Mouse (Mus musculus) mature B cell (primary cell): Measurements from ENCODE around the gene Lamb3.
"Not testable (repeated sequence)": the region's sequence is repeated elsewhere in the genome, so short reads cannot be mapped to it uniquely, and the experiment has no call there.

Experiments used
- in situ Hi-C: fragments of 300-500 bp; cut with MboI; formaldehyde crosslinking; loops from 2 replicates; pipeline ENCODE4 v1.14.3; 2019

Gene Lamb3

GRCm38 (mm10) chr1:193279492-193279891, 72.0 kb downstream of the Lamb3 start:
- in situ Hi-C loops = no loop called here

GRCm38 (mm10) chr1:193281344-193281743, 73.8 kb downstream of the Lamb3 start:
- in situ Hi-C loops = no loop called here

- in situ Hi-C loops = no loop called here
Measured at GRCm38 (mm10) chr1:193284228-193284779, 76.8 kb downstream of the Lamb3 start.

- in situ Hi-C loops = not testable (repeated sequence)
Measured at GRCm38 (mm10) chr1:193285766-193286325, 78.3 kb downstream of the Lamb3 start.

GRCm38 (mm10) chr1:193287578-193287977, 80.1 kb downstream of the Lamb3 start:
- in situ Hi-C loops = no loop called here

GRCm38 (mm10) chr1:193289076-193289475, 81.6 kb downstream of the Lamb3 start:
- in situ Hi-C loops = no loop called here

- in situ Hi-C loops = no loop called here
Measured at GRCm38 (mm10) chr1:193289914-193290313, 82.4 kb downstream of the Lamb3 start.

- in situ Hi-C loops = no loop called here
Measured at GRCm38 (mm10) chr1:193290686-193291085, 83.2 kb downstream of the Lamb3 start.

GRCm38 (mm10) chr1:193293039-193293438, 85.5 kb downstream of the Lamb3 start:
- in situ Hi-C loops = no loop called here

GRCm38 (mm10) chr1:193293926-193294325, 86.4 kb downstream of the Lamb3 start:
- in situ Hi-C loops = no loop called here

GRCm38 (mm10) chr1:193295920-193296319, 88.4 kb downstream of the Lamb3 start:
- in situ Hi-C loops = no loop called here

GRCm38 (mm10) chr1:193298141-193298765, 90.8 kb downstream of the Lamb3 start:
- in situ Hi-C loops = no loop called here

- in situ Hi-C loops = no loop called here
Measured at GRCm38 (mm10) chr1:193299995-193300394, 92.5 kb downstream of the Lamb3 start.

- in situ Hi-C loops = no loop called here
Measured at GRCm38 (mm10) chr1:193301216-193302092, 94.0 kb downstream of the Lamb3 start.

GRCm38 (mm10) chr1:193302093-193302405, 94.5 kb downstream of the Lamb3 start:
- in situ Hi-C loops = no loop called here

- in situ Hi-C loops = no loop called here
Measured at GRCm38 (mm10) chr1:193303096-193303495, 95.6 kb downstream of the Lamb3 start.

GRCm38 (mm10) chr1:193305386-193305785, 97.9 kb downstream of the Lamb3 start:
- in situ Hi-C loops = no loop called here

GRCm38 (mm10) chr1:193306832-193307231, 99.3 kb downstream of the Lamb3 start:
- in situ Hi-C loops = no loop called here

GRCm38 (mm10) chr1:193309785-193310518, 102.5 kb downstream of the Lamb3 start:
- in situ Hi-C loops = no loop called here

- in situ Hi-C loops = no loop called here
Measured at GRCm38 (mm10) chr1:193310519-193311085, 103.1 kb downstream of the Lamb3 start.

GRCm38 (mm10) chr1:193311596-193311995, 104.1 kb downstream of the Lamb3 start:
- in situ Hi-C loops = no loop called here
